Mouse (Mus musculus) gastrocnemius, postnatal 36 days (tissue): ENCODE results near the gene Col20a1. TPM values are rescaled to one million over a fixed set of nuclear protein-coding genes. Genes with fewer than 3 reads are reported as not detected.
A peak's percentile ranks its signal among the peaks of the same experiment; 100 is the strongest.

ENCODE experiments used
- DNase-seq, 2 experiments: peaks; one replicate each; pipeline ENCODE4 v3.0.0; 2022
- intact Hi-C: fragments of 180-260 bp; cut with DNase I; formaldehyde crosslinking; loops from one replicate; pipeline ENCODE4 v1.15.1; 2025
- long read RNA-seq, 2 experiments: library from polyadenylated mRNA; stranded (forward); transcript quantifications; one replicate each; pipeline ENCODE4 v2.0.0; 2021
- total RNA-seq, 2 experiments: library from RNA; stranded (reverse); gene quantifications; 2 replicates each; pipeline ENCODE4 v1.2.3; 2021

The Col20a1 gene
- 1 to 10 TPM; 1.6 to 1.8 TPM for total RNA-seq
- long read RNA-seq, experiment 1, partial matches to known transcripts, result 0 of 1 reads
- long read RNA-seq, experiment 1, other reads (novel, unspliced or antisense), result 1 of 1 reads
- long read RNA-seq, experiment 2, partial matches to known transcripts, result 1 of 2 reads
- long read RNA-seq, experiment 2, other reads (novel, unspliced or antisense), result 1 of 2 reads

- intact Hi-C loops, result no loop called here
- DNase-seq, result no peak
These were observed at the start of gene Col20a1 for GRCm38 (mm10) chr2:180986449-180986848. Col20a1 (plus strand) TSS chr2:180986535.

GRCm38 (mm10) chr2:180940187-180940586 is 46.1 kb upstream of the Col20a1 start:
- intact Hi-C loops, result no loop called here
- no peak for DNase-seq

DNA sequence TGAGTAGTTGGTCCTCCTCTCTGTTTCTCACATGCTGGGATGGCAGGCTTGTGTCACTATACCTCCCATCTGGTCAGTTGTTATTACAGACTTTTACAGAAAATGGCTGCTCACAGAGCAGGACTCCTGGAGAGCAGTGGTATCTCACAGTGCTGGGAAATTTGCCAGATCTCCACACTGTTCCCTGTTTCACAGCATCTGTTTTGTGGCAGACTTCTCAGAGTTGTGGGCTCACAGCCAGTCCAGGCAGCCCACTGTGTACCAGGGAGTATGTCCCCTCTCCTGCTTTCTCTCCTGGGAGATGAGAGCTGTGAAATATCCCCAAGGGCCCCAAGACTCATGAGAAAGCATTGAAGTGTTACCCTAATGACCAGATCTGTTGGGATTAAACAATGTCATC is 44.5 kb upstream of the Col20a1 start:
- no peak for DNase-seq
- intact Hi-C loops, result no loop called here

GRCm38 (mm10) chr2:180949947-180950346 is 36.4 kb upstream of the Col20a1 start:
- intact Hi-C loops, result no loop called here
- no peak for DNase-seq

DNA sequence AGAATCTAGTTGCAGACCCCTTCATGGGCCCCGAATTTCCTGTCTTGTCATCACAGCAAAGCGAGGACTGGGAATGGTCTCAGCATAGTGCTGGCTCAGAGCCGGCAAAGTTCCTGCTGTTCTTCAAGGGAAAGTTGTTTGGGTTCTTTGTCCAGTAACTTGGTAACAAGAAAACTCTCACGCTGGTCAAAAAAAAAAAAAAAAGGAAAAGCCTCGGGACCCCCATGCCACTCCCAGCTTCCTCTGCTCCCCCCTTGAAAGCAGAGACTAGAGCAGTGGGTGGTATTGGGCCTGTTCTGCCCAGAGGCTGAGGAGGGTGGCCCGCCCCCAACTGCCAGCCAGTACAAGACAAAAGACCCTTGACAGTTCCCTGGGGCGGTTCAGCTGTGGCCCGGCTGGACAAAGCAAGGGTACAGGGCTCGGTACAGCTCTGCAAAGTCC is 33.6 kb upstream of the Col20a1 start:
- no peak for DNase-seq
- intact Hi-C loops, result loop anchor here (1.0 kb wide), 1 partner anchor 21 kb away; no protein-coding TSS in a partner anchor

DNA sequence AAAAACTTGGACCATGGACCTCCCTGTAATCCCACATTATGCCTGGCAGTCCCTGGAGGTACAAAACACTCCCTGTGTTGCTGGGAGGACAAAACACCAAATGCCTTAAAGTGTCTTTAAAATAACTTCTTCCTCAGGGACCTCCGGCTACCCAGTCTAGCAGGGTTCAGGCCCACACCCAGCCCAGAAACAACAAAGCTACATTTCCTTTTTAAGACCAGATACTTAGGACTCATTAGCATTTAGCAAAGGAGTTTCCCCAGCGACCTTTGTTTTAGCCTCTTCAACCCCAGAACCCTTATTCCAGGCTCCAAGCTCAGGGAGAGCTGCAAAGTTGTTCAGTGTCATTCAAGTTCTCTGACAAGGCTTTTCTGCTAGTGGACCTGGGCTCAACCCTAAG is 32.7 kb upstream of the Col20a1 start:
- DNase-seq, result no peak
- intact Hi-C loops, result loop anchor here (1.0 kb wide), 1 partner anchor 22 kb away; no protein-coding TSS in a partner anchor

- peak in 1 of 2 experiments; percentile 19 for DNase-seq
- intact Hi-C loops, result no loop called here
These were observed 32.0 kb upstream of the Col20a1 start, which contains the start of gene Nkain4 for GRCm38 (mm10) chr2:180954061-180955047. Nkain4 (minus strand) TSS chr2:180954699.

DNA sequence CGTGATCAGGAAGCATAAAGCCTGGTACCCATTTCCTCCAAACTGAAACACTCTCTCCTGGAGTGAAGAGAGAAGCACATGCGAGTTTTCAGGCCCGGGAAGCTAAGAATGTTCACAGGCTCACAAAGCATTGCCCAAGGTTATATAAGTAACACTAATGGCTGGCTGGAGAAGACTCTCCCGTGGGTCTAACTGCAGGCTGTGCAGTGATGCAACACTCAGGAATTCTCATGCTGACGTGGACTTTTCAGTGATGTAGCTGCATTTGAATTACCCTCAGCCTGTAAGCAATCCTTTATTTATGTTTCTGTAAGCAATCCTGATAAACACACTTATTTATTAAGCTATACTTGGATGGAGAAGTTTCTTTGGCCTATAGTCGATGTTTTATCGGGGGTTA is 26.7 kb upstream of the Col20a1 start:
- DNase-seq, result no peak
- intact Hi-C loops, result loop anchor here (10.0 kb wide), 1 partner anchor 155 kb away; no protein-coding TSS in a partner anchor

GRCm38 (mm10) chr2:180960187-180960586 is 26.1 kb upstream of the Col20a1 start:
- intact Hi-C loops, result loop anchor here (10.0 kb wide), 1 partner anchor 155 kb away; no protein-coding TSS in a partner anchor

DNA sequence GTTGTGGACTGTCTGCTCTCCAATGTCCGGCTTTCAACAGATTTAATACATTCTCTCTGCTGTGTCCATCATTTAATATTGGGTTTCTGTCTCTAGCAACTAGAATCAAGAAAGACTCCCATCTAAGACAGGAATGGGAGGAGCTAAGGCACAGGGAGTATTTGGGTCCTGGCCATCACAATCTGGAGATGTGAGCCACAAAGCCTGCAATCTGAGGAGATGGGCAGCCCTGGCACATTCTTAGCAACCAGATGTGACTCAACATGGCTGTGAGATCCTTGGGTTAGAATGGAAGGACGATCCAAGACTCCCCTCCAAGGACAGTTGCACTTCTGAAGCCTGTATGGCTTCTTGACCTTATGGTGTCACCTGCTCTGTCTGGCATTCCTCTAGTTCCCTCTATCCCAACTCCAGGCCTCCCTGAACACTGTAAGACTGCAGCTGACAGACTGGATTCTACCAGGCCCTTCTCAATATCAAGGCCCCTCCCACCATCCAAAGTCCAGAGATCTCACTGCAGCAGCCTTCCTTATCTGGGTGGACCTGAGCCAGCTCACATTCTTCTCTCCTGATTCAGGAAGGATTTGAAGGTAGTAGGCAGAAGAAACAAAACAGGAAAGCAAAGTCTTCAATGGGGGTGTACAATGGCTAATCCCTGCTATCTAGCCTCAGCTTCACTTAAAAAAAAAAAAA is 23.6 kb upstream of the Col20a1 start:
- no peak for DNase-seq
- intact Hi-C loops, result loop anchor here (10.0 kb wide), 1 partner anchor 158 kb away; no protein-coding TSS in a partner anchor

More at GRCm38 (mm10) chr2:180960187-180960586, 26.1 kb upstream of the Col20a1 start:
- DNase-seq, result no peak

- intact Hi-C loops, result loop anchor here (2.0 to 10.0 kb wide), 2 partner anchors 37 to 159 kb away; no protein-coding TSS in a partner anchor
- peak; percentile 69 to 77 for DNase-seq
These were observed 22.4 kb upstream of the Col20a1 start for GRCm38 (mm10) chr2:180963956-180964355.

DNA sequence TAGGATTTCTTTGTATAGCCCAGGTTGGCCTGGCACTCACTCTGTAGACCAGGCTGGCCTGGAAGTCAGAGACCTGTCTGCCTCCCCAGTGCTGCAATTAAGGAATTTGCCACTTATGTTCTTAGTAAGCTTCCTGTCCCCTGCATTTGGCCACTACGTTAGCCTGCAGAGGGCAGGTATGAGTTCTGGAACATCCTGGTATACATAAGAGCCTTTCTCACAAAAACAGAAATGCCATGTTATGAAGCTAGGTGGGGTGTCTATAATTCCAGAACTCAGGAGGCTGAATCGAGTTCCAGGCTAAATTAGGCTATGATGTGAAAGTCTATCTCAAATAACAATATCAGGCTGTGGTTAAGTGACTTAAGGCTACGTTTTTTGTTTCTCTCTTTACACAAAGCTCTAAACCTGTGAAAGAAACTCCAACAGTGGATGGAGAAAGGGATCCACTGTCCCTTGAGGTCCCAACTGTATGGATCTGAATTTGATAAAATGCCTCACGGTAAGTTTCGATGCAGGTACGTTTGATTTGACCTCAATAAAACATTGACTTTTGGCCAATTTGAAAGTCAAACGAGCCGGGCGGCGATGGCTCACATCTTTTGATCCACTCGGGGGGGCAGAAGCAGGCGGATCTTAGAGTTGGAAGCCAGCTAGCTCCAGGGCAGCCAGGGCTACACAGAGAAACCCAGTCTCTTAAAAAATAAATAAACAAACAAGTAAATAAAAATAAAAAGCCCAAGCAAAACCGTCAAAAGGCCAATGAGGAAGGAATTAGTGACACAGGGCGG is 20.0 kb upstream of the Col20a1 start:
- no peak for DNase-seq
- intact Hi-C loops, result loop anchor here (10.0 kb wide), 1 partner anchor 161 kb away; no protein-coding TSS in a partner anchor

DNA sequence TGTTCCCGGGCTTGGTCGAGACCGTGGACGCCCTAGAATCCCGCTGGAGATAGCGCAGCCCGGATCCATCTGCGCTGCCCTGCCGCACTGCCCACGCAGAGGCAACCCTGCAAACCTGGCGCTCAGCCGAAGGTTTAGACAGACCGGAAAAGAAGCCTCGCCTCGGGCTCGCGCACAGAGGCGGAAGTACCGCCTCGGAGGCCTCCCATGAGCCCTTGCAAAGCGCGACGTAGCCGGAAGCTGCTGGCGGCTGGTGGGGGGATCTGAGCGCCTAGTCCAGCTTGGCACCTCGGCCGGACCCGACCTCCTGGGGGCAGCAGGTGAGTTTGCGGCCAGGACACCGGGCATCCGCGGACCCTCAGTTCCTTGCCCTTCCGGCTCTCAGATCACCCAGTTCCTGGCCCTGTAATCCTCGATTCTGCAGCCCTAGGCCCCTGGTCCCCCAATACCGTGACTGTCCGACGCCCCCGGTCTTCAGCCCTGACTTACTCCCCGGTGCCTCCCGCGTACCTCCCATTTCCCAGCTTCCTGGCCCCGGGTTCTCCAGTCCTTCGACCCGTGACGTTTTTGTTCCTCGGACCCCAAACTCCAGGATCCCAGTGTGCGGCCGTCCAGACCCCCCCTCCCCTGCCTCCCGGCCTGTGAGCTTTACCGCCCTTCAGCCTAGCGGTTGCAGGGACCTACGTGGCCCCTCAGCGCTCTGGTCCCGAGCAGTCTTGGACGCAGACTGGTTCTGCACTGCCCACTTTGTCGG is 19.1 kb upstream of the Col20a1 start, which contains the start of gene Arfgap1:
Gene Arfgap1, plus strand, starts transcription at position 216 of the 754 bp plus-strand sequence.
- intact Hi-C loops, result loop anchor here (10.0 kb wide), 1 partner anchor 162 kb away; no protein-coding TSS in a partner anchor
- DNase-seq, result peak; percentile 86 to 91

DNA sequence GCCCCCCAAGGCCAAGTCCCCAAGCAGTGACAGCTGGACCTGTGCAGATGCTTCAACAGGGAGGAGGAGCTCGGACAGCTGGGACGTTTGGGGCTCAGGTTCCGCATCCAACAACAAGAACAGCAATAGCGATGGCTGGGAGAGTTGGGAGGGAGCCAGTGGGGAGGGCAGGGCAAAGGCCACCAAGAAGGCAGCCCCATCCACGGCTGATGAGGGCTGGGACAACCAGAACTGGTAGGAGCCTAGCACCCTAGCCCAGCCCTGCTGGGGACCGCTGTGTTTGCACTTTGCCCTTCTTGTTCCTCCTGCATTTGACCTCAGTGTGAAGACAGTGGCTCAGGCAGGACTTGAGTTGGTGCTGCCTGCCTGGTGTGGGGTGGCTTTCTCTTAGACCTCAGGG is 5.2 kb upstream of the Col20a1 start:
- intact Hi-C loops, result no loop called here
- no peak for DNase-seq

DNA sequence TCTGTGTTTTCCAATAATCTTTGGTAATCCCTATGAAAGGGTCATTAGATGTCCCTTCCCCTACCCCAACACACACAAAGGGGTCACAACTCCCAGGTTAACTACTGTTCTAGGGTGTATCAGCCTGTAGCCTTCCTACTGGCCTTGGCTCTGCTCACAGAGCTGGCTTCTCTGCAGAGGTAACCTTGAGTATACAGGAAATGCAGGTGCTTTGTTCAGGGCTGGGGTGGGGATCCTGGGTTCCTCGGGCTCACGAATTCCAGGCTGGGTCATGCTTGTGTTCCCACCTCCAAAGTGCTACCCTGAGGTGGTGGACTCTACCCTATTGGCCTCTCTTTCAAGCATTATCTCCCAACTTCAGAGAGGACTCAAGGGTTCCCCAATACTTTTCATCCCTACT is 700 bp upstream of the Col20a1 start:
- no peak for DNase-seq

DNA sequence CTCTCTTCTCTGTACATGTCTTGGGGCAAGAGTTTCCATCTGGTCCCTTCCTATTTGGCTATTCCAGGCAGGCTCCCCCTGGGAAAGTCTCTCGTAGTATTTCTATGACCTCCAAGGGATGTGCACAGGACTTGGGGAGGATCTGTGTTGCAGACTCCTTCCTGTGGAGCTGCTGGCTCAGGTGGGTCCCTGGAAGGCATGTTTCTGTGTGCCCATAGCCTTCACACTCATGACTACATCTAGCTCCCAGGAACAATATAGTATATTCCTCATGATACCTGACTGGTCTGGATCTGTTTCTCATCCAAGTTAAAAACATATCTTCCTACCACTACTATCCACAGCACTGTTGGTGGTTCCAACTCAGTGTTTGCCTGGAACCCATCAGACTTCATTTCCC is 666 bp downstream of the Col20a1 start:
- DNase-seq, result no peak
- intact Hi-C loops, result no loop called here

More for the DNA sequence above, 700 bp upstream of the Col20a1 start:
- intact Hi-C loops, result no loop called here

GRCm38 (mm10) chr2:180987432-180988030 is 1.2 kb downstream of the Col20a1 start:
- no peak for DNase-seq
- intact Hi-C loops, result no loop called here

DNA sequence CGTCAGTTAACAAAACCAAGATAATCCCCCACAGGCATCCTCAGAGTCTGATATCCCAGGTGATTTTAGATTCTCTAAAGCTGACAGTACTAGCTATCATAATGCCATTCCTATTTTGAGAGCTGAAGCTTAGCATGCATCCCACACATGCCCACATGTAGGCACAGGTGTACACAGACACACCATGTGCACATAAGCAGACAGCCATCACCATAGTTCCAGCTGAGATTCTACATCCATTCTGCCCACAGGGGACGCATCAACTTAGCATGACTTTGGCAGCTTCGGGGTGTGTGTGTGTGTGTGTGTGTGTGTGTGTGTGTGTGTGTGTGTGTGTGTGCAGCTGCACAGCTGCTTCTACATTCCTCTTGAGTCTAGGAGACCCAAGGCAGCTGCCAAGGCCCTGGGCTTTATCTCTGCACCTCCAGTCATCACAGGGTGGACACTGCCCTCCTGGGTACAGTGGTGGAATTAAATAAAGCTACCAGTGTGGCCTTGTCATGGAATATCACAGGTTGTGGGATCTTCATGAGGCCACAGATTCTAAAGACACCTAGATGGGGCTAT is 2.1 kb downstream of the Col20a1 start:
- no peak for DNase-seq
- intact Hi-C loops, result no loop called here
